Mouse (Mus musculus): ENCODE measurements at regions not wholly inside any gene's neighbourhood (a gene's known extent, or its start where the extent isn't known, plus 50 kb on each side); places are given as distances from the start of the nearest gene placed in this dataset.
"Not testable (repeated sequence)": the region's sequence is repeated elsewhere in the genome, so short reads cannot be mapped to it uniquely, and the experiment has no call there.

DNA sequence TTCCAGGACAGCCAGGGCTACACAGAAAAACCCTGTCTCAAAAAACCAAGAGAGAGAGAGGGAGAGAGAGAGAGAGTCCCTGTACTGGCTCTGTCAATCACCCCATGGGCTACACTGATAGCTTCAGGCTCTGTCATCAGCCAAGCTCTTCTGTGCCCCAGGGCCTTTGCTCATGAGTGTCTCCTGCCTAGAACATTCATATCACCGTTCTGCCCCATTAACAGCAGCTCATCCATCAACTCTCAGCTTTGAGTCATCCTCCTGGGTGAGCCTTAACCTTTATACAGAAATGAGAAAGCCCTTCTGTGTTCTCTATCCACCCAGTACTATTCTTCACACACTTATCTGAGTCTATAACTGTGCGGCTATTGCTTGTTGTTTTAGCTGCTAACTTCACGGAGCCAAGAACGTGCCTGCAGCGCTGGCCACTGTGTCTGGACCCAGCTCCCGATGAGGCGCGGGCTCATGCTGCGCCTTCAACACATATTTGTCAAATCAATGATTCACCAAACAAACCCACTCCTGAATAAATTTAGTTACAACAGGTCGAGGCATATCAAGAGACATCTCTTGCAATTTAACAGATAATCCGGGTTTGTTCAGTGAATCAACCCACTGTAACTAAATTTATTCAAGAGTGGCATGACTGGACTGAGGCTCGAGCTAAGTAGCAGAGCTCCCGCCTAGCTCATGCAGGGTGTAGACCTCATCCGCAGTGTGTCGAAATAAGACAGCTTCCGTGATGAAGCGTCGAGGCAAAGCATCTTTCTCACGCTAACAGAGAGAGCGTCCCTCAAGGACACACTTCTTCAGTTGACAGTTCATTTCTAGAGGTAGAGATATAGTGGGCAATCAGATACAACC is 152.1 kb downstream of the Katnal1 start:
- DNase-seq (ENCODE audit: low spot score): no peak

GRCm38 (mm10) chr5:148775232-148775631 is 153.9 kb downstream of the Katnal1 start:
- no peak for DNase-seq (ENCODE audit: low spot score)

DNA sequence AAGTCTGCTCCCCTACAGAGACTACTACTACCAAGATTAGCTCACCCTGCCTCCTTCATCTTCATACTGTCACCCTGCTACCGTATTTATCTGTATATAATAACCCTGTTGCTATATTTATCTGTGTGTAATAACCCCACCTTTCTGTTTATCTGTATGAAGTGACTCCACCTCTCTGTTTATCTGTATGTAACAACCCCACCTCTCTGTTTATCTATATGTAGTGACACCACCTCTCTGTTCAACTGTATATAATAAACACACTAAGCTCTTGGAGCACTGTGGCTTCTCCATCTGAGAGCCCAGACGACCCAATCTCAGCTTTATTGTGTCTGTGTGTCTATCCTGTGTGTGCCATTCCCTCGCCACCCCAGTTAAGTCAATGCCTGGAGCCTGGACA is 154.7 kb downstream of the Katnal1 start:
- no peak for DNase-seq (ENCODE audit: low spot score)

DNA sequence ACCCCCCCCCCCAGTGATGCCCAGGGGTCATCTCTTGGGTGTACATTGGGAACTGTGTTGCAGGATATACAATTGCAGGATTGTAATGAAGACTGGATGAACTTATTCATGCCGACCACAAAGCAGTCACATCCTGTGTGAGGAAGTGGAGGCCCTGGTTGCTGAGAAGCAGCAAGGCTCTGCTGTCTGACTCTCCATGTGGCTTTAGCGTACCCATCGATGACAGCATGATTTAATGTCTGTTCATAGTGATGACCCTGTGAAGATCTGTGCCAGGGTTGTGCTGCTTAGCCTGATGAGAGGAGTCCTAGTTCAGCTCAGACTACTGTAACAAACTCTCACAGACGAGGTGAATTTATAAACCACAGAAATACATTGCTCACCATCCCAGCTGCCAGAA is 159.7 kb downstream of the Katnal1 start:
- no peak for DNase-seq (ENCODE audit: low spot score)

DNA sequence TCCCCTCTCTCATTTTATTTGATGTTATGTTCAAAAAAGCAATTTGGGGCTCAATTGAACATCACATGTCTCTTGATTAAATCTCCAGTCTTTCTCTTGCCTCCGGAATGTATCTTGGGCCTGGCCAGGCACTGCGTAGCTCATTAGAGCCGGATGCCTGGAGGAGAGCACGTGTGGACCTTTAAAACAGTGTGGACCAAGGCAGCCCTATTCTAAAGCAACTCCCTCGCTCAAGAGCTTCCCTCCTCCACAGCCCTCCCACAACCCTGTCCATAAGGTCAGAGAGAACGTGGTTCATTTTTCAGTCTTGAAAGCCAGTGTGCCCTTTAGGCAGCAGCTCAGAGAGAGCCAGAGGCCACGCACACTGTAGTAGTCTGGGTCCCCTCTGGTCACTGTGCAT is 160.8 kb downstream of the Katnal1 start:
- no peak for DNase-seq (ENCODE audit: low spot score)

DNA sequence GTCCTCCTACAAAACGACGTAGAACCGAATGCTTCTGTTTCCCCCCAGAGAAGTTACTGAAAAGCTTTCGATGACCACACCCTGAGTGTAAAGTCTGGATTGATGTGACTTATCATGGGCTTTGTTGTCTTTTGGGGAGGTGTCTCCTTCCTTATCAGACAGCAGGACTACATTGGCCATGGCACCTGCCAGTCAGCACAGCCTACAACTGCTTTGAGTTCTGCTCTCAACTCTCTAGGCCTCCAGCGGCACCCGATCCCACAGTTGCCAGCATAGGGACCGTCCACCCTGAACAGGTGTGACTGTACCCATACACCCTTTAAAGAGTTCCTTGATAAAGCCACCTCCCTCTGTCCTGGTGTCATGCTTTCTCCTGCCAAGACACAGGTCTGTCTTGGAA is 163.1 kb downstream of the Katnal1 start:
- no peak for DNase-seq (ENCODE audit: low spot score)

- DNase-seq (ENCODE audit: low spot score): no peak
Measured at GRCm38 (mm10) chr5:148760108-148760507, 169.0 kb downstream of the Katnal1 start.

DNA sequence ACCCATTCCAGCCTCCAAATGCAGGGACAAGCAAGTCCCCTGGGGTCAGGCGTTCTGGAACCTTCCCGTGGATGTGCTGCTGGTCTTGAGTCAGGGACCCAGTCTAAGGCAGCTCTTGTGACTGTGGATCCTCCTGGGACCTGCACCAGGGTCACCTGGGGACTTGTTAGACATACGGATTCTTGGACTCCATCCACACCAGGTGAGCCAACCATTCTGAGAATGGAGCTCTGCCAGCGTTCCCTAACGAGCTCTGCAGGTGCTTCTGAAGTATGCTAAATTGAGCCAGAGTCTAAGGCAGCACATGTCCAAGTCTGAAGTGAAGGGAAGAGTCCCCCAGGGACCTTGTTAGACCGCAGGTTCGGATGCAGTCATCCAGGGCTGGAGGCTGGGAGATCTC is 170.3 kb downstream of the Katnal1 start:
- DNase-seq (ENCODE audit: low spot score): no peak

DNA sequence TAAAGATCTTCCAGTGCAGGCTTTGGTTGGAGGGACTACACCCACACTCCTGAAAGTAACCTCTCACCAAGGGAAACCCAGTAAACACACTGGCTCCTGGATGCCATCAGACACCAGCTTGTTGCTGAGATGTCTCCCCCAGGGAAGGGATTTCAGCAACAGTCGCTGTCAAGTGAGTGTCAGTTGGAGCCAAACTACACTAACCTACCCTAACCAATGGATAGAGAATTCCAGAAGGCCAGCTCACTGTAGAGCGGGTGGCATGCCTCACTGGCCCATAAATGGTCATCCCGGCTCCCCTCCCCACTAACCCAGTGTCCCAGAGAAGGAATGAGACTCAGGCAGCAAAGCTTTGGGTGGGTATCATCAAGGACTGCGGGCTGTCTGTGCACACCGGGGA is 171.4 kb downstream of the Katnal1 start:
- no peak for DNase-seq (ENCODE audit: low spot score)

GRCm38 (mm10) chr5:148757236-148757635 is 171.9 kb downstream of the Katnal1 start:
- DNase-seq (ENCODE audit: low spot score): no peak

- DNase-seq (ENCODE audit: low spot score): no peak
Measured at GRCm38 (mm10) chr5:148756246-148756930, 172.7 kb downstream of the Katnal1 start.

DNA sequence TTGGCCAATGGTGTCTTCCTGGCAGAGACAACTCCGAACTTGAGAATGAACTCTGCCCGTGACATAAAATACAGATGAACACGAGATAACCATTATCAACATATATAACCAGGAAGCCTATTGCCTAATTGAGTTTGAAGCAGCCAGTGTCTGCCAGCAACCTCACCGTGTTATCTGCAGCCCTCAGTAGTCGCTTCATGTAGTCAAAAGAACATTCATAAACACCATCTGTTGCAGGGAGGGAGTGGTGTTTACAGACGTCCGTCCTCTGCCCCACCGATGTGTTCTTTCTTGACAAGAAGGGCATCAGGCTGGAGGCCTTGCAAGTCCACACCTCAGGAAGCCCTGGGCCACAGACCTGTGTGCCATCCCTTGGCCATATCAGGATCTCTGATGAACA is 173.3 kb downstream of the Katnal1 start:
- no peak for DNase-seq (ENCODE audit: low spot score)

- DNase-seq (ENCODE audit: low spot score): no peak
Measured at GRCm38 (mm10) chr5:148754896-148755295, 174.2 kb downstream of the Katnal1 start.

GRCm38 (mm10) chr5:148754363-148754762 is 174.8 kb downstream of the Katnal1 start:
- no peak for DNase-seq (ENCODE audit: low spot score)

DNA sequence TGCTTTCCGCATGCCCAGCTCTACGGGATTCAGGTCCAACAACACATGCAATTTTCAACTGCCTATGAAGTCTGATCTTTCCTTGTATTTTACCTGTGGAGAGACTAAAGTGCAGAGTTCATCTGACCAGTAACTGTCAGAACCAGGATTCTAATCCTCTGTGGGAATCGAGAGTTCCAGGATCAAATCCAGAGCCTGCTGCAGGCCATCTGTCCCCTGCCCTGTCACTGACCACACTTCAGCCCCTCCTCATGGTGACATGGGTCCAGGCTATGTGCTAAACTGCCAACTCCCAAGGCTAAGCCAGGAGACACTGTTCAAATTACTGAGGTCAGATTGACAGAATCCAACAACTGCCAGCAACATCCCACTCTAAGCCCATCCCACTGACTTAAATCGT is 175.7 kb downstream of the Katnal1 start:
- no peak for DNase-seq (ENCODE audit: low spot score)

DNA sequence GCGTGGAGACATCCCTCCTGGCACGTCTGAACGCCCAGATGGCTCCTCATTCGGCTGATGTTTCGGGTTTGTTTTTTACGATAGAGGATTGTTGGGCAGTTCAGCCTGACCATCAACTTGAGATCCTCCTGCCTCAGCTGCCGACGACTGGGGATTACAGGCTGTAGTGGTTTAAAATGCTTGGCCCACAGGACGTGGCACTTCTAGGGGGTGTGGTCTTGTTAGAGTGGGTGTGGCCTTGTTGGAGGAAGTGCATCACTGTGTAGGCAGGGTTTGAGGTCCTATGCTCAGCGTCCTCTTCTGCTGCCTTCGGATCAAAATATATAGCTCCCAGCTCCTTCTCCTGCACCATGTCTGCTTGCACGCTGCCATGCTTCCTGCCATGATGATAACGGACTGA is 177.1 kb downstream of the Katnal1 start:
- DNase-seq (ENCODE audit: low spot score): no peak

DNA sequence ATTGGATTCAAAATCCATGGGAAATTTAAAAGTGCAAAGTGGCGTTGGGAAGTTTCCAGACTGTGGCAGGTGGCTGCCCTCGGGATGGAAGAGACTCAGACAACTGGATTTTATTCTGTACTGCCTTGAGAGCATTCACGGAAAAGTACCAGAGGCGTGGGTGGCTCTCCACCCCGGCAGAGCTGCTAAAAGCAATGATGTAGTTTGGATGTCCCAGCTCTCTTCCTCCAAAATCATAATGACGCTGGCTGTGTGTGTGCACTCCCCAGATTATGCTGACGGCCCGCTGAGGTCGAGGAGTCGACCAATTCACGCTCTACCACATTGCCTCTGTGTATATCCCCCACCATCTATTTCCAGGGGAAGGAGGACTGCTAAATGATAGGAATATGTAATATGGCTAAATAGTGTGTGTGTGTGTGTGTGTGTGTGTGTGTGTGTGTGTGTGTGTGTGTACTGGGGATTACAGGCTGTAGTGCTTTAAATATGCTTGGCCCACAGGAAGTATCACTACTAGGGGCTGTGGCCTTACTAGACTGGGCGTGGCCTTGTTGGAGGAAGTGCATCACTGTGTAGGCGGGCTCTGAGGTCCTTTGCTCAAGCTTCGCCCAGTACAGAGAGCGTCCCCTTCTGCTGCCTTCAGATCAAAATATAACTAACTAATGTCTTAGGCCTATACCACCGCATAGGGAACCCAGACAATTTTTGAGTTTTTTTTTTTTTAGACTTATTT is 179.0 kb downstream of the Katnal1 start:
- DNase-seq (ENCODE audit: low spot score): no peak

GRCm38 (mm10) chr5:148747972-148748764 is 181.0 kb downstream of the Katnal1 start:
- DNase-seq (ENCODE audit: low spot score): no peak

GRCm38 (mm10) chr5:148747549-148747948 is 181.6 kb downstream of the Katnal1 start:
- DNase-seq (ENCODE audit: low spot score): no peak

GRCm38 (mm10) chr5:148746726-148747125 is 182.4 kb downstream of the Katnal1 start:
- DNase-seq (ENCODE audit: low spot score): not testable (repeated sequence)

GRCm38 (mm10) chr5:148744676-148745391 is 184.3 kb downstream of the Katnal1 start:
- DNase-seq (ENCODE audit: low spot score): no peak
